Mouse (Mus musculus): ENCODE data around the gene Wwox. TPM values are rescaled to one million over a fixed set of nuclear protein-coding genes. Genes with fewer than 3 reads are reported as not detected.

The Wwox gene
- polyA plus RNA-seq, 1 experiment, result 14.9 TPM

DNA sequence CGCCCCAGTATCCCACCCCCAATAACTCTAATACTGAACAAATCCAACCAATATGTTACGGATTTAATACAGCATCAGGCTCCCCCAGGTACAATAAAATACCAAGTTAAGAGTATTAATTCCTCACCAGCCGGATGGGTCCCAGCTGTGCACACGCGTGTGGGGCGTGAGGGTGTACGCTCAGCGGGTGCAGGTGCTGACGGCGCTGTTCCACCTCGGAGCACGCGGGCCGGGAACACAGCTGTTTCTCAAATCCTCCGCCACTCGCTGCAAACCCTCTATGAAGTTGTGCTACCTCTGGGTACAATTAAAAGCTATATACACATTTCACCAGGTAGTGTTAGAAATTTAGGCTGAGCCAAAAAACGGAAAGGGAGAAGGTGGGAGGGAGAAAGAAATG is 818.0 kb downstream of the Wwox start:
- Histone ChIP-seq H3K27ac (ENCODE audit: control insufficient read depth, insufficient read depth, low read depth, low read length) (no peak overlapping the region), H3K4me1 (ENCODE audit: control insufficient read depth, insufficient read depth, low read length) (no peaks in the 10 kb centered on the region), H3K36me3 (ENCODE audit: control insufficient read depth, insufficient read depth, low read length) (no peaks in the 10 kb centered on the region), H3K4me3 (ENCODE audit: control insufficient read depth, low read depth, low read length) (no peak overlapping the region), H3K27me3 (ENCODE audit: control insufficient read depth, insufficient read depth, low read length) (no peaks in the 10 kb centered on the region)
- TF ChIP-seq POLR2A (IDR thresholded peaks at IDR 0.05; ENCODE audit: control insufficient read depth, low read depth, low read length) (no peak), CTCF (IDR thresholded peaks at IDR 0.05; ENCODE audit: control insufficient read depth, insufficient read depth, insufficient replicate concordance, low read depth, low read length) (no peak)

DNA sequence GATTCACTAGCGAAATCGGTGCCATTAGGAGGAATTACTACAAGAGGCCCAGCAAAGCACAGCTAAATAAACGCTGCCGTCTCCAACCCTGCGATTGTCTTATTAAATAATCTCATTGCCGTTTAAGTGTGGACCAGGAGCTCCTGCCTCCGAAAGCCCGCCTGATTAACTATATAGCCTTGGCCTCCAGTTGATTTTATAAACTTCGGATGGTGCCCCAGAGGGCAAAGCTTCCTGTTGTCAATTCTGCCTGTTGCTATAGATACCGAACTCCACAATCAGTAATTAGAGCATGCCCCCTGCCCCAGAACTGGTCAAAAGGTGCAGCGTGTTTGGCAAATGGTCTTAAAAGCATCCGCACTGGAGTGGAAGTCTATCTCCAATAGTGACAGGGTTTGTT is 820.4 kb downstream of the Wwox start:
- H3K4me1 ChIP-seq (ENCODE audit: control insufficient read depth, insufficient read depth, low read length), result no peaks in the 10 kb centered on the region
- no peak overlapping the region for H3K27ac ChIP-seq (ENCODE audit: control insufficient read depth, insufficient read depth, low read depth, low read length)
- H3K4me3 ChIP-seq (ENCODE audit: control insufficient read depth, low read depth, low read length), result no peak overlapping the region
- TF ChIP-seq CTCF (IDR thresholded peaks at IDR 0.05; ENCODE audit: control insufficient read depth, insufficient read depth, insufficient replicate concordance, low read depth, low read length) (no peak), POLR2A (IDR thresholded peaks at IDR 0.05; ENCODE audit: control insufficient read depth, low read depth, low read length) (no peak)
- no peaks in the 10 kb centered on the region for H3K27me3 ChIP-seq (ENCODE audit: control insufficient read depth, insufficient read depth, low read length)
- H3K36me3 ChIP-seq (ENCODE audit: control insufficient read depth, insufficient read depth, low read length), result no peaks in the 10 kb centered on the region

DNA sequence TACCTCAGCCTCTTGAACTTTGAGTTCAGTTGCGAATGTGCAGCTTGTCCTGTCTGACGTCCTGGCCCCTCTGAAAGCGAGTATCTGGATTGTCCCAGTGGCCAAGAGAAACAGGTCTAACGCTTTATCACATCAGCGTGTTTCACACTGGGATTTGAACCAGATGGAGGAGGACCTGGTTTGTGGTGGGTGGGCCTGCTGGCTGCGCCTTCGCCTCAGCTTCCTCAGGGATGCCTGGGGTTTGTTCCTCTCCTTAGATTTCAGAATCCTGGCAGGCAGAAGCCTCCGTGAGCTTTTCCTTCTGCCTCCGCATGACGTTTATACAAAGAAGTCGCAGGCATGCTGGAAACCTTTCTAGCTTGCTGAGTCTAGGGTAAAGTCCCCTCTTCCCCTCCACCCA is 827.7 kb downstream of the Wwox start:
- Histone ChIP-seq H3K4me3 (ENCODE audit: control insufficient read depth, low read depth, low read length) (no peak overlapping the region), H3K27ac (ENCODE audit: control insufficient read depth, insufficient read depth, low read depth, low read length) (no peak overlapping the region), H3K27me3 (ENCODE audit: control insufficient read depth, insufficient read depth, low read length) (no peaks in the 10 kb centered on the region), H3K4me1 (ENCODE audit: control insufficient read depth, insufficient read depth, low read length) (no peaks in the 10 kb centered on the region; the same call in 1 of the 2 replicates), H3K36me3 (ENCODE audit: control insufficient read depth, insufficient read depth, low read length) (no peaks in the 10 kb centered on the region)
- no peak for TF ChIP-seq CTCF (IDR thresholded peaks at IDR 0.05; ENCODE audit: control insufficient read depth, insufficient read depth, insufficient replicate concordance, low read depth, low read length)
- no peak for TF ChIP-seq POLR2A (IDR thresholded peaks at IDR 0.05; ENCODE audit: control insufficient read depth, low read depth, low read length)

DNA sequence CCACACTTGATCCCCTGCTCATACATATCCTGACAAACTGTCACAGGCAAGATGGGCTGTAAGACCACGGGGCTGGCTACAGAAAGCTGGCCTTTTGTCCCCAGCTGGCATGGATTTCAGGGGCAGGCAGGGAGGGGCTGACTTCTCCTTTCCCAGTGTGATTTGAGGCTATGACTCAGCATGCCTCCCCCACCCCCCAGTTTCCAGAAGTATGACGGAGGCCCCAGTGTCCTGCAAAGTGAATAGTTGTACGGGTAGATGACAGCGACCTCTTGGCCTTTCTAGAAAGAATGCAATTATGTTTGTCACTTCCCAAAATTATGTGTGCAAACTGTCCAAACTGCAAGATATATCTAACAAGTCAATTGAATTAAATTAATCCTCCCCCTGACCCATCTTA is 830.1 kb downstream of the Wwox start:
- Histone ChIP-seq H3K36me3 (ENCODE audit: control insufficient read depth, insufficient read depth, low read length) (no peaks in the 10 kb centered on the region), H3K27ac (ENCODE audit: control insufficient read depth, insufficient read depth, low read depth, low read length) (no peak overlapping the region), H3K27me3 (ENCODE audit: control insufficient read depth, insufficient read depth, low read length) (no peaks in the 10 kb centered on the region), H3K4me1 (ENCODE audit: control insufficient read depth, insufficient read depth, low read length) (no peaks in the 10 kb centered on the region; the same call in 1 of the 2 replicates), H3K4me3 (ENCODE audit: control insufficient read depth, low read depth, low read length) (no peak overlapping the region)
- TF ChIP-seq POLR2A (IDR thresholded peaks at IDR 0.05; ENCODE audit: control insufficient read depth, low read depth, low read length), result no peak

DNA sequence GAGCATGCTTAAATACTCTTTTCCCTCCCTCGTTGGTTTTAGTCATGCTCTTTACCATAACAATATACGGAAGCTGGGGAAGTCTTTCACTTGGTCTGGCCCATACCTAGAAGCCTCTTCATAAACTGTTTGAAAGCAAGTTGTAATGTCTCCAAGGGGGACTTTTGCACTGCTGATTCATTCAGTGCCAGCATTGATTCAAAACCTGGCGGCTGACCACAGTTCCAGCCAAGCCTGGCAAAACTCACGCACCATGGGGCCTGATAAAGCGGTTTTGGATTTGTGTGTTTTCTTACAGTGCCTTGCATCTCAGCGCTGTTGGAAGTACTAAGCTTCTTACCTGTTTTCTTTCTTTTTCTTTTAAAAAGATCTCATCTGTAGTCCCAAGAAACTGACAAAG is 834.5 kb downstream of the Wwox start:
- no peak overlapping the region for H3K4me3 ChIP-seq (ENCODE audit: control insufficient read depth, low read depth, low read length)
- H3K27ac ChIP-seq (ENCODE audit: control insufficient read depth, insufficient read depth, low read depth, low read length), result no peak overlapping the region
- no peaks in the 10 kb centered on the region for H3K27me3 ChIP-seq (ENCODE audit: control insufficient read depth, insufficient read depth, low read length)
- TF ChIP-seq CTCF (IDR thresholded peaks at IDR 0.05; ENCODE audit: control insufficient read depth, insufficient read depth, insufficient replicate concordance, low read depth, low read length) (no peak), POLR2A (IDR thresholded peaks at IDR 0.05; ENCODE audit: control insufficient read depth, low read depth, low read length) (no peak)
- no peaks in the 10 kb centered on the region; the same call in none of the 2 replicates for H3K4me1 ChIP-seq (ENCODE audit: control insufficient read depth, insufficient read depth, low read length)
- H3K36me3 ChIP-seq (ENCODE audit: control insufficient read depth, insufficient read depth, low read length), result no peaks in the 10 kb centered on the region

DNA sequence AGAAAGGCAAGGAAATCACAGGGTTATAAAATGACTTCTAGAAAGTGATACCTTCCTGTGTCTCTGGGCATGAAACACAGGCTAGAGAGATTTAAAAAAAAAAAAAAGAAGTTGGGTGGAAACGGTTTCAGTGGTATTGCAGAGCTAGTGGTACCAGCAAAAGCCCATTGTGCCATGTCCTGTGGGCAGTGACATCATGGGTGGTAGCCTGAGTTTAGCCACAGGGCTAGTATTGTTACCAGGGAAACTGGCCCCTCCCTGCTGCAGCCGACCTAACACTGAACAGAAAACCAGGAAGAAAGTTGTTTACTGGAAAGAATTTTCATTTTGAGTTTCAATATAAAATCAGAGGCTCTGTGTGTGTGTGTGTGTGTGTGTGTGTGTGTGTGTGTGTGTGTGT is 836.8 kb downstream of the Wwox start:
- no peaks in the 10 kb centered on the region for H3K36me3 ChIP-seq (ENCODE audit: control insufficient read depth, insufficient read depth, low read length)
- H3K27me3 ChIP-seq (ENCODE audit: control insufficient read depth, insufficient read depth, low read length), result no peaks in the 10 kb centered on the region
- no peak overlapping the region for H3K4me3 ChIP-seq (ENCODE audit: control insufficient read depth, low read depth, low read length)
- no peak for TF ChIP-seq CTCF (IDR thresholded peaks at IDR 0.05; ENCODE audit: control insufficient read depth, insufficient read depth, insufficient replicate concordance, low read depth, low read length)
- TF ChIP-seq POLR2A (IDR thresholded peaks at IDR 0.05; ENCODE audit: control insufficient read depth, low read depth, low read length), result no peak
- H3K4me1 ChIP-seq (ENCODE audit: control insufficient read depth, insufficient read depth, low read length), result no peaks in the 10 kb centered on the region; the same call in 1 of the 2 replicates
- H3K27ac ChIP-seq (ENCODE audit: control insufficient read depth, insufficient read depth, low read depth, low read length), result no peak overlapping the region

DNA sequence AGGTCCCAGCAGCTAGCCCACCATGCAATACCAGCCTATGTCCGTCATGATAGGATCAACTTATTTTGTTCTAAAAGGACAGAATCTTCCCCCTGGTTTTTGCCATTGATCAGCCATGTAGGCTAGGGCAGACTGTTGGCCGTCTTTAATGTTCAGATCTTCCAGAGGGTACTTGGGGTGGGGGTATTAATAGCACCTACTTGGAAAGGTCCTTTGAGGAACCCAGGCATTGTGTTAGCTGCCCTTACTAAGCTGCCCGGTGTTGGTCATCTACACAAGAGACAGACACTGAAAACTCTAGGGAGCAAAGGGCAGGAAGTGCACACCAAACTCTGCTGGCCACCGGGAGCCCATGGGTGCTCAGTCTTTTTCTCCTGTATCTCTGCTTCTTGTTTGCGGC is 838.8 kb downstream of the Wwox start:
- Histone ChIP-seq H3K36me3 (ENCODE audit: control insufficient read depth, insufficient read depth, low read length) (no peaks in the 10 kb centered on the region), H3K27ac (ENCODE audit: control insufficient read depth, insufficient read depth, low read depth, low read length) (no peak overlapping the region), H3K4me1 (ENCODE audit: control insufficient read depth, insufficient read depth, low read length) (no peaks in the 10 kb centered on the region; the same call in 1 of the 2 replicates), H3K4me3 (ENCODE audit: control insufficient read depth, low read depth, low read length) (no peak overlapping the region), H3K27me3 (ENCODE audit: control insufficient read depth, insufficient read depth, low read length) (no peaks in the 10 kb centered on the region)
- TF ChIP-seq POLR2A (IDR thresholded peaks at IDR 0.05; ENCODE audit: control insufficient read depth, low read depth, low read length), result no peak
- TF ChIP-seq CTCF (IDR thresholded peaks at IDR 0.05; ENCODE audit: control insufficient read depth, insufficient read depth, insufficient replicate concordance, low read depth, low read length), result no peak

DNA sequence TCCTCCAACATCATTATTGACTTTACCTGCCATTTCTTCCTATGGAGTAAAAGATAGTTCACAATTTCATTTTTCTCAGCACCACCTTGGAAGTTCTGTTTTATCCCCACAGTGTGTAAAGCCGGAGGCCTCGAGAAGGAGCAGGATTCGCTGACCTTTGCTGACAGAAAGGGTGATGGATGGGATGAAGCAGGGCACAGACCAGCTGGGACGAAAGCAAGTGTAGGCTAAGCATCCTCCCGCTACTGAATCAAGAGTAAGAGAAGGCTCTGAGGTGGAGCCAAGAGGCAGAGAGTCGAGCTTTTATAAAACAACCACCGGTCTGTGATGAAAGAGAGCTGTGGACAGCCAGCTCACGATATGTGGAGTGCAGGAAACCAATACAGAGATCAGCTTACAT is 850.8 kb downstream of the Wwox start:
- TF ChIP-seq POLR2A (IDR thresholded peaks at IDR 0.05; ENCODE audit: control insufficient read depth, low read depth, low read length), result no peak
- no peak for TF ChIP-seq CTCF (IDR thresholded peaks at IDR 0.05; ENCODE audit: control insufficient read depth, insufficient read depth, insufficient replicate concordance, low read depth, low read length)
- Histone ChIP-seq H3K27ac (ENCODE audit: control insufficient read depth, insufficient read depth, low read depth, low read length) (no peak overlapping the region), H3K36me3 (ENCODE audit: control insufficient read depth, insufficient read depth, low read length) (no peaks in the 10 kb centered on the region), H3K4me3 (ENCODE audit: control insufficient read depth, low read depth, low read length) (no peak overlapping the region), H3K4me1 (ENCODE audit: control insufficient read depth, insufficient read depth, low read length) (no peaks in the 10 kb centered on the region), H3K27me3 (ENCODE audit: control insufficient read depth, insufficient read depth, low read length) (no peaks in the 10 kb centered on the region)
